Mouse (Mus musculus): ENCODE results near the gene Gm5447. TPM values are rescaled to one million over a fixed set of nuclear protein-coding genes. Genes with fewer than 3 reads are reported as not detected.

Gene Gm5447
- polyA plus RNA-seq, 1 experiment from 2014 or later, result 0.08 TPM

Other genes starting within 250 kb of the Gm5447 start
- gene Irf4, start 225.0 kb upstream of the Gm5447 start, polyA plus RNA-seq (2015; fragmentation: Nextera tagmentation; extraction: Ambion mirVana), result 0.03 and 0.04 TPM in 2 replicates
- not detected in 2 replicates for gene Hus1b, start 26.4 kb upstream of the Gm5447 start, polyA plus RNA-seq (2015; fragmentation: Nextera tagmentation; extraction: Ambion mirVana)
- 47.9 and 50.0 TPM in 2 replicates for gene Exoc2, start 111 bp upstream of the Gm5447 start, polyA plus RNA-seq (2015; fragmentation: Nextera tagmentation; extraction: Ambion mirVana)

Measured in hindbrain, embryonic 15.5 days (tissue).